Mouse (Mus musculus) c-Kit-positive CD71-positive TER-119-negative erythroid progenitor cells, embryonic 14.5 days (primary cell): ENCODE results near the gene Baiap3.

ENCODE experiments used
- DNase-seq: peaks from one replicate; pipeline ENCODE4 v3.0.0-alpha.2; 2013; ENCODE audit warnings: low read depth

Baiap3 gene

GRCm38 (mm10) chr17:25210006-25210405 is 46.2 kb downstream of the Baiap3 start:
- no peak for DNase-seq

GRCm38 (mm10) chr17:25202401-25202800 is 53.8 kb downstream of the Baiap3 start:
- no peak for DNase-seq
